ENCODE assay signal across 14 mouse cellular contexts in the genomic region with DNA sequence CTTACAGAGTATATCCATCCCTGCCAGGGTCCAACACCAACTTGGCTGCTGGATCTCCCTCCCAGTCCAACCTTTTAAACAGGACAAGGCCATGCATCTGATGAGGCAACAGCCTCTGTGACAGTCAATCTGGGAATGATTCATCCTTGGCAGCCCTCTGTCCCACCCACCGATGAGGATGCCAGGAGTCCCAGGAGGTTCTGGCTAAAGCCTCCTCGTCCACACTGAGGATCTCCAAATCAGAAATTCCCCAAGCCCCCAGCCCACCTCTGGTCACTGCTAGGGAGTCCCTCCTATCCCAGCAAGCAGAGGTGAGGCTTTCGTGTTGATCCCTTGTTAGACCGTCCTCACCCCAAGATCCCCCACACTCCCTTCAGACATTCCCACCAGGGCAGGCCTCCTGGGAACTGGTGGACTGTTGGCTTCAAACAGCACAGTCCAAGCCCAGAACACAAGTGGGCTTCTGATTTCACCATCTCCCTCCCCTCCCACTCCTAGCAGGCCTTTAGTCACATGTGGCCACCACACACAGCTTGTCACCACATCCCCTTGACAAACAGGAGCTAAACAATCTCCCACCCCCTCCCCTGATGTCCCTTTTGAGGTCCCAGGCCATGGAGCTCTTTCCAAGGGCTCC. TPM values are rescaled to one million over a fixed set of nuclear protein-coding genes. Genes with fewer than 3 reads are reported as not detected.
DNase-seq lines count a peak whose midpoint lies in the region; ATAC-seq and TF ChIP-seq lines count a peak whose summit lies in the region.
"Had no signal": no experiment of that assay in that cellular context is flagged by ENCODE, and none has a peak within 500 bp of the region (broad histone marks: within the 10 kb centered on the region; RNA-seq: fewer than 3 reads in every experiment).

No protein-coding gene starts in this region.

- DNase-seq in hindbrain, postnatal 0 days (ENCODE audit: low spot score) = no peak
- no peak for DNase-seq in hindbrain, embryonic 14.5 days (ENCODE audit: low spot score)
- DNase-seq in adrenal gland, adult (ENCODE audit: inconsistent age in 2 of 2, low spot score in 1 of 2) = peak; percentile 87 to 93
- peak; percentile 52 for DNase-seq in gastrocnemius, postnatal 14 days
- peak; percentile 55 for DNase-seq in lung, postnatal 14 days
- no peak for DNase-seq in forebrain, postnatal 0 days
- DNase-seq in thymus, adult 2 months = no peak
- no peak for DNase-seq in embryo, embryonic 11 days

- 72% methylated on average over 4 of the region's 4 CpGs for WGBS in hindbrain, postnatal 0 days
- 81% methylated on average over 4 of the region's 4 CpGs for WGBS in hindbrain, embryonic 14.5 days
- 80% methylated on average over 4 of the region's 4 CpGs for WGBS in forebrain, postnatal 0 days
- 95% methylated on average over 4 of the region's 4 CpGs for WGBS in thymus, adult 2 months

- no peaks in the 10 kb centered on the region for H3K27me3 ChIP-seq in hindbrain, postnatal 0 days (ENCODE audit: insufficient read depth, low read length)
- H3K27me3 ChIP-seq in hindbrain, embryonic 14.5 days (ENCODE audit: control insufficient read depth, insufficient read depth, low read length) = no peaks in the 10 kb centered on the region
- H3K27me3 ChIP-seq in forebrain, postnatal 0 days (ENCODE audit: insufficient read depth, low read length) = no peaks in the 10 kb centered on the region
- H3K27me3 ChIP-seq in thymus, adult 2 months (ENCODE audit: control insufficient read depth, insufficient read depth, low read length) = no peaks in the 10 kb centered on the region

- no peak overlapping the region for H3K9ac ChIP-seq in hindbrain, postnatal 0 days (replicated peaks; ENCODE audit: low read length)
- H3K9ac ChIP-seq in hindbrain, embryonic 14.5 days = no peak overlapping the region
- no peak overlapping the region for H3K9ac ChIP-seq in forebrain, postnatal 0 days
- H3K9ac ChIP-seq: heart, embryonic 13.5 days had no signal

- no peaks in the 10 kb centered on the region for H3K9me3 ChIP-seq in hindbrain, postnatal 0 days (ENCODE audit: low read length)
- H3K9me3 ChIP-seq in hindbrain, embryonic 14.5 days (ENCODE audit: control insufficient read depth, low read length) = no peaks in the 10 kb centered on the region
- no peaks in the 10 kb centered on the region for H3K9me3 ChIP-seq in forebrain, postnatal 0 days (ENCODE audit: low read length)
- H3K9me3 ChIP-seq: forebrain, embryonic 10.5 days; heart, embryonic 13.5 days had no signal

- TF ChIP-seq POLR2A in thymus, adult 2 months (IDR thresholded peaks at IDR 0.05; ENCODE audit: control insufficient read depth, extremely low read depth, insufficient read depth, low read length, poor library complexity) = no peak

- H3K4me1 ChIP-seq in hindbrain, postnatal 0 days (ENCODE audit: insufficient read depth, low read length) = no peaks in the 10 kb centered on the region
- H3K4me1 ChIP-seq in hindbrain, embryonic 14.5 days (replicated peaks; ENCODE audit: control insufficient read depth, insufficient read depth, low read length) = no peaks in the 10 kb centered on the region
- no peaks in the 10 kb centered on the region for H3K4me1 ChIP-seq in forebrain, postnatal 0 days (ENCODE audit: insufficient read depth)
- H3K4me1 ChIP-seq in thymus, adult 2 months (replicated peaks; ENCODE audit: control insufficient read depth, insufficient read depth, low read length) = peaks cover 26% of the 10 kb centered on the region
- H3K4me1 ChIP-seq: forebrain, embryonic 10.5 days; heart, embryonic 13.5 days had no signal

- no peak overlapping the region for H3K4me3 ChIP-seq in hindbrain, postnatal 0 days (ENCODE audit: low read length)
- H3K4me3 ChIP-seq in hindbrain, embryonic 14.5 days (replicated peaks; ENCODE audit: low read length) = no peak overlapping the region
- no peak overlapping the region for H3K4me3 ChIP-seq in forebrain, postnatal 0 days (ENCODE audit: low read depth, low read length)
- no peak overlapping the region for H3K4me3 ChIP-seq in thymus, adult 2 months (ENCODE audit: control insufficient read depth, insufficient read depth, low read length)
- H3K4me3 ChIP-seq: forebrain, embryonic 10.5 days; heart, embryonic 13.5 days had no signal

- H3K36me3 ChIP-seq in hindbrain, postnatal 0 days (ENCODE audit: insufficient read depth, low read length) = no peaks in the 10 kb centered on the region
- H3K36me3 ChIP-seq in hindbrain, embryonic 14.5 days (replicated peaks; ENCODE audit: control insufficient read depth, insufficient read depth) = no peaks in the 10 kb centered on the region
- no peaks in the 10 kb centered on the region for H3K36me3 ChIP-seq in forebrain, postnatal 0 days (ENCODE audit: insufficient read depth)
- no peaks in the 10 kb centered on the region for H3K36me3 ChIP-seq in thymus, adult 2 months (ENCODE audit: control insufficient read depth, insufficient read depth, low read length)

- TF ChIP-seq CTCF in hindbrain, postnatal 0 days (IDR thresholded peaks at IDR 0.05; ENCODE audit: low read depth) = no peak
- TF ChIP-seq CTCF in forebrain, postnatal 0 days (IDR thresholded peaks at IDR 0.05; ENCODE audit: low read depth) = no peak
- TF ChIP-seq CTCF in thymus, adult 2 months (IDR thresholded peaks at IDR 0.05; ENCODE audit: borderline replicate concordance, control insufficient read depth, extremely low read depth, insufficient read depth, low read length, poor library complexity) = no peak

- 0 out of 2 replicates have a peak, but pooled peaks have one; percentile 43 for ATAC-seq in hindbrain, postnatal 0 days
- no peak for ATAC-seq in hindbrain, embryonic 14.5 days (ENCODE audit: low FRiP score)
- ATAC-seq in forebrain, postnatal 0 days = no peak
- ATAC-seq: inflammation-experienced regulatory T-cells, adult 6 months had no signal

- no peak overlapping the region for H3K4me2 ChIP-seq in hindbrain, postnatal 0 days (ENCODE audit: low read depth, low read length)
- no peak overlapping the region for H3K4me2 ChIP-seq in hindbrain, embryonic 14.5 days (replicated peaks)
- no peak overlapping the region for H3K4me2 ChIP-seq in forebrain, postnatal 0 days (ENCODE audit: low read depth)
- H3K4me2 ChIP-seq: heart, embryonic 13.5 days had no signal

- intact Hi-C loops in gastrocnemius, postnatal 14 days (cut with DNase I; ENCODE audit: low total_unique reads) = no loop called here

- no peak overlapping the region for H3K27ac ChIP-seq in hindbrain, postnatal 0 days
- no peak overlapping the region for H3K27ac ChIP-seq in hindbrain, embryonic 14.5 days
- no peak overlapping the region for H3K27ac ChIP-seq in forebrain, postnatal 0 days (ENCODE audit: low read depth, low read length)
- no peak overlapping the region for H3K27ac ChIP-seq in thymus, adult 2 months (ENCODE audit: control insufficient read depth, insufficient read depth, low read length)
- H3K27ac ChIP-seq: forebrain, embryonic 10.5 days; heart, embryonic 13.5 days had no signal

RNA-seq across cellular contexts. Expression of gene Icosl, which starts 11.0 kb away (rescaled TPM):
- total RNA-seq in hindbrain, postnatal 0 days (2014; rRNA removed) = 5.1 and 5.3 TPM in 2 replicates
- polyA plus RNA-seq in hindbrain, postnatal 0 days (2015; fragmentation: Nextera tagmentation; extraction: Ambion mirVana) = 1.7 and 1.8 TPM in 2 replicates
- polyA plus RNA-seq in hindbrain, embryonic 14.5 days (2014; fragmentation: Nextera tagmentation; extraction: Ambion mirVana) = 0.79 and 1.1 TPM in 2 replicates
- total RNA-seq in gastrocnemius, postnatal 14 days (2021) = 1 to 10 TPM; 1.6 to 2.0 TPM
- 1.9 and 2.0 TPM in 2 replicates for total RNA-seq in forebrain, postnatal 0 days (2014; rRNA removed)
- polyA plus RNA-seq in forebrain, postnatal 0 days (2015; fragmentation: Nextera tagmentation; extraction: Ambion mirVana) = 0.75 and 0.91 TPM in 2 replicates
- 23.1 and 26.5 TPM in 2 replicates for polyA plus RNA-seq in thymus, adult 2 months (2012; rRNA removed)

RNA-seq across cellular contexts. Expression of gene Aire, which starts 36.7 kb away (rescaled TPM):
- 0.14 and 0.99 TPM in 2 replicates for total RNA-seq in hindbrain, postnatal 0 days (2014; rRNA removed)
- 0.05 and 0.30 TPM in 2 replicates for polyA plus RNA-seq in hindbrain, postnatal 0 days (2015; fragmentation: Nextera tagmentation; extraction: Ambion mirVana)
- 0.09 and 0.15 TPM in 2 replicates for polyA plus RNA-seq in hindbrain, embryonic 14.5 days (2014; fragmentation: Nextera tagmentation; extraction: Ambion mirVana)
- total RNA-seq in gastrocnemius, postnatal 14 days (2021) = not detected
- 0.15 TPM in 1 of 2 replicates, not detected in the other for total RNA-seq in forebrain, postnatal 0 days (2014; rRNA removed)
- polyA plus RNA-seq in forebrain, postnatal 0 days (2015; fragmentation: Nextera tagmentation; extraction: Ambion mirVana) = 0.14 and 0.29 TPM in 2 replicates
- 84.0 and 93.7 TPM in 2 replicates for polyA plus RNA-seq in thymus, adult 2 months (2012; rRNA removed)
- total RNA-seq: left cerebral cortex, postnatal 25 days; monocyte, adult 5-6 weeks had no signal
- polyA plus RNA-seq: heart, embryonic 13.5 days; liver, embryonic 16.5 days had no signal

RNA-seq across cellular contexts. Expression of gene Dnmt3l, which starts 38.3 kb away (rescaled TPM):
- total RNA-seq in hindbrain, postnatal 0 days (2014; rRNA removed) = 0.63 TPM in 1 of 2 replicates, not detected in the other
- 0.13 and 0.44 TPM in 2 replicates for polyA plus RNA-seq in hindbrain, postnatal 0 days (2015; fragmentation: Nextera tagmentation; extraction: Ambion mirVana)
- polyA plus RNA-seq in hindbrain, embryonic 14.5 days (2014; fragmentation: Nextera tagmentation; extraction: Ambion mirVana) = not detected in 2 replicates
- total RNA-seq in gastrocnemius, postnatal 14 days (2021) = not detected
- total RNA-seq in forebrain, postnatal 0 days (2014; rRNA removed) = not detected in 2 replicates
- not detected in 2 replicates for polyA plus RNA-seq in forebrain, postnatal 0 days (2015; fragmentation: Nextera tagmentation; extraction: Ambion mirVana)
- 0.93 and 1.8 TPM in 2 replicates for polyA plus RNA-seq in thymus, adult 2 months (2012; rRNA removed)
- total RNA-seq: left cerebral cortex, postnatal 25 days; monocyte, adult 5-6 weeks had no signal
- polyA plus RNA-seq: forebrain, embryonic 10.5 days; inflammation-experienced regulatory T-cells, adult 6 months; liver, embryonic 16.5 days had no signal

Comparison
In these comparisons a context has a peak if more than half of its experiments do, and no peak if none do; other contexts are left out.
1. DNase-seq: peak in adrenal gland, adult (2 of 2), gastrocnemius, postnatal 14 days (single experiment) and lung, postnatal 14 days (single experiment); none in hindbrain, postnatal 0 days (single experiment), hindbrain, embryonic 14.5 days (single experiment), forebrain, postnatal 0 days (single experiment), thymus, adult 2 months (single experiment) and embryo, embryonic 11 days (single experiment).
2. RNA of gene Aire, which starts 36.7 kb away (polyA plus RNA-seq): 84.0 to 93.7 TPM in thymus, adult 2 months; 0.14 to 0.29 TPM in forebrain, postnatal 0 days, 0.09 to 0.15 TPM in hindbrain, embryonic 14.5 days and 0.05 to 0.30 TPM in hindbrain, postnatal 0 days; every median in the first group is over 10 times any median in the second.